Mouse (Mus musculus) embryonic fibroblast, embryonic 13.5 days (primary cell): ENCODE results near the gene Ier2. TPM values are rescaled to one million over a fixed set of nuclear protein-coding genes. Genes with fewer than 3 reads are reported as not detected.
A peak's percentile ranks its signal among the peaks of the same experiment; 100 is the strongest.

Source experiments
- H3K27ac ChIP-seq: 2 replicates; pipeline ENCODE4 v1.5.1; 2012; ENCODE audit warnings: low read length, control low read depth, inconsistent platforms; ENCODE audit not compliant: insufficient read depth
- H3K4me1 ChIP-seq: 2 replicates; pipeline ENCODE4 v1.6.1; 2011; ENCODE audit warnings: low read length; ENCODE audit not compliant: control insufficient read depth, insufficient read depth
- H3K4me3 ChIP-seq: 2 replicates; pipeline ENCODE4 v1.5.1; 2011; ENCODE audit warnings: mild to moderate bottlenecking, control low read depth, low read length; ENCODE audit not compliant: insufficient read depth
- CTCF ChIP-seq: IDR thresholded peaks from 2 replicates; pipeline ENCODE4 v1.5.1; 2011; ENCODE audit warnings: mild to moderate bottlenecking, control low read depth, low read length, moderate library complexity, borderline replicate concordance; ENCODE audit not compliant: insufficient read depth
- POLR2A ChIP-seq: IDR thresholded peaks from 2 replicates; pipeline ENCODE4 v1.6.1; 2011; ENCODE audit warnings: low read depth, mild to moderate bottlenecking, control low read depth, low read length, moderate library complexity
- polyA plus RNA-seq: library from polyadenylated mRNA; stranded (reverse); fragments of >200 nt; gene quantifications from 2 replicates; pipeline ENCODE4 v1.2.4, GENCODE M21; 2011; ENCODE audit warnings: low read depth; ENCODE audit not compliant: missing spikeins, insufficient read length

The Ier2 gene
- polyA plus RNA-seq, 1 experiment, result 38.2 TPM

DNA sequence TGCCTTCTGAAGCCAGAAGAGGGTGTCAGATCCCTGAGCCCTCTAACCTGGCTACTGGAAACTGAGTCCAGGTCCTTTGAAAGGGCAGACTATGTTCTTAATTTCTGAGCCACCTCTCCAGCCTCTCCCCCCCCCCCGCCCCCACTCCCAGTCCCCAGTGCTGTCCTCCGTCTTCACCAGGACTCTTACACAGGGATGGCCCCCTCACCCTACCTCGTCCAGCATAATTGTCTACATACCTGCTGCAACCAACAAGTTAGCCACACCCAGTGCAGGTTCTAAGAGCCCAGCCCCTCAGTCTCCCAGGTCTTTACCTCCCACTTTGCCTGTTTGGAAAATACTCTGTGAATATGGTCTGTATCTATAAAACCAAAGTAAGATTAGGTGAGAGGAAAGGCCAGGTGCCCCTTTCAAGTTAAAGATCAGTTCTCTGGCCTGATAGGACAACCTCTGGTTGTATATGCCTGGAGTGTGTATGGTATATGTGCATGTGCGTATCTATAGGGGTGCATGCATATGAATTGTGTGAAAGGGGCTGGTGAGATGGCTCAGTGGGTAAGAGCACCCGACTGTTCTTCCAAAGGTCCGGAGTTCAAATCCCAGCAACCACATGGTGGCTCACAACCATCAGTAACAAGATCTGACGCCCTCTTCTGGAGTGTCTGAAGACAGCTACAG lies 21.9 kb downstream of the Ier2 start:
- H3K4me1 ChIP-seq, result peaks cover 10% of the 10 kb centered on the region
- no peak overlapping the region for H3K27ac ChIP-seq
- no peak overlapping the region for H3K4me3 ChIP-seq
- TF ChIP-seq CTCF, result no peak

DNA sequence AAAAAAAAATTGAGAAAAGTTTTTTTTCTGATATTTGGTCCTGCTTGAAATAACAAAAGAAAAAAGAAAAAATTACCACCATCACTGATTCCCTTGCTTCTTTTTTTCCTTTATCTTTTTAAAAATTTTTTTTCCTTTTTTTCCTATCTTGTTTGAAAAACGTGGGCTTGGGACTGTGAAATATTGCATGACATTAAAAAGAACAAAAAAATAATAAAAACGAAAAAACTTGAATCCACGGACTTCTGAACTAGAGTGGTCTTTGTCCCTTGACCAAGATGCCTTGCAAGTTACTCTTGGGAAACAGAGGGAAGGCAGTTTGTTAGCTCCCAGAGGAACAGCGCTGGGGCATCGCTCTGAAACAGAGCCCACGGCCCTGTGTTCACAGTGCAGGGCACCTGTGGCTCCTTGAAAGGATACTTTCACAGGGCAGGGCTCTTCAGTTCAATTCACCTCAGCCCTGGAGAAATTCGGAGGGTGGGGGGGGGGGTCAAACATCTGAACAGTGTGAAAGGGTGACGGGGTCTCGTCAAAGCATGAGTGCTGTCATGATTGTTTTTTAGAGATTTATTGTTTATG lies 22.6 kb downstream of the Ier2 start:
- TF ChIP-seq CTCF, result no peak
- no peak for TF ChIP-seq POLR2A
- Histone ChIP-seq H3K4me3 (peak overlapping the region; percentile 55; the same call in 1 of the 2 replicates), H3K27ac (no peak overlapping the region), H3K4me1 (peaks cover 16% of the 10 kb centered on the region)

DNA sequence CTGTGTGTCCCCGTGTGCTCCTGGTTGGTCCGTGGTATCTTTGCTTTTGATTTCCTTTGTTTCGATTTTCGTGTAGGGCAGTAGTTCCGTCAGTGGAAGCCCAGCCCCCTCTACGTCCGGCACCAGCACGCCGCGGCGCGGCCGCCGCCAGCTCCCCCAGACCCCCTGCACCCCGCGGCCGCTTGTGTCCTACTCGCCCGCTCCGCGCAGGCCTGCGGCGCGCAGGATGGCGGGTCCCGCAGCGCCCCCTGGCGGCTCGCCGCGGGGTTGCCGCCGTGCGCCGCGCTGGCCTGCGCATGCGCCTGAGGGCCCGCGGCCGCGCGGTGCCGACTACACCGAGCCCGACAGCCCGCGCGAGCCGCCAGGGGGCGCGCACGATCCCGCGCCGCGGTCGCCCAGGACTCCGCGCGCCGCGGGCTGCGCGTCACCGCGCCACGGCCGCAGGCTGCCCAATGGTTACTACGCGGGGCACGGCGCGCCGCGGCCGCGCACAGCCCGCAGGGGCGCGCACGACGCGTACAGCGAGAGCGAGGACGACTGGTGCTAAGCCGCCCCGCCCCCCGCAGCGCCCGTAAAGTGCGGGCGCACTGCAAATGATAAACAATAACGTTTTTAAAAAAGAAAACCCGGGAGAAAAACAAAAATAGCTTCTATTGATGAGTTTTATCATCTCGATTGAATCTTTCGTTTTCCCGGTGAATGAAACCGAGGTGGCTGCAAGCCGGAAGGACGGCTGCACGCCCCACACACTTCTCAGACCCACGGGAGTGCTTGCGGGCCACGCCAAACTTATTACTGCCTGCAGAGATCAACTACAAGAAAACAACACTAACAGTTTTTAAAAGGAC lies 23.3 kb downstream of the Ier2 start:
- TF ChIP-seq POLR2A (peak; percentile 44), CTCF (peak; percentile 27; the same call in 1 of the 2 replicates)
- H3K27ac ChIP-seq, result 0 out of 2 replicates have a peak overlapping the region, but pooled peaks have one; percentile 34
- peaks cover 20% of the 10 kb centered on the region for H3K4me1 ChIP-seq

DNA sequence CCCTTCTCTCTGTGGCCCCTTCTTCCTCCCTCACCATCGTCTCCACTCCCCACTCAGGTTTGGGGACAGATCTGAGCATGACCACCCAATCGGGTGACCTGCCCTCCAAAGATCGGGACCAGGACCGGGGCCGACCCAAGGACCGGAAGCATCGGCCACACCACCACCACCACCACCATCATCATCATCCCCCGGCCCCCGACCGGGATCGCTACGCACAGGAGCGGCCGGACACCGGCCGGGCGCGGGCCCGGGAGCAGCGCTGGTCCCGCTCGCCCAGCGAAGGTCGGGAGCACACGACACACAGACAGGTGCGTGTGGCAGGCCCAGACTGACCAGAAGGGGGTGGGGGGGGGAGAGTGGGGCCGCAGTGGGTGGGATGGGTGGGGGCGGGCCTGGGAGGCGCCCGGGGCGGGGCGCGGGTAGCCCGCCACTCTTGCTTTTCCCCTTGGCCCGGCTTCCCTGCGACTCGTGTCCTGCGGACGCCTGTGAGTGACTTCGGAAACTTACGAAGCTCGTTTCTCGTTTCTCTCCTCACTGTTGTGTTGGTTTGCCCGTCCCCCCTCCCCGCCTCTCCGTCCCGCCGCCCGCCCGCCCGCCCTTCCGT lies 24.0 kb downstream of the Ier2 start:
- TF ChIP-seq CTCF, result no peak
- peak; percentile 43; the same call in 1 of the 2 replicates for TF ChIP-seq POLR2A
- H3K27ac ChIP-seq, result no peak overlapping the region
- H3K4me3 ChIP-seq, result peak overlapping the region; percentile 56
- peaks cover 20% of the 10 kb centered on the region for H3K4me1 ChIP-seq

More for the DNA sequence above, 23.3 kb downstream of the Ier2 start:
- peak overlapping the region; percentile 56 for H3K4me3 ChIP-seq

DNA sequence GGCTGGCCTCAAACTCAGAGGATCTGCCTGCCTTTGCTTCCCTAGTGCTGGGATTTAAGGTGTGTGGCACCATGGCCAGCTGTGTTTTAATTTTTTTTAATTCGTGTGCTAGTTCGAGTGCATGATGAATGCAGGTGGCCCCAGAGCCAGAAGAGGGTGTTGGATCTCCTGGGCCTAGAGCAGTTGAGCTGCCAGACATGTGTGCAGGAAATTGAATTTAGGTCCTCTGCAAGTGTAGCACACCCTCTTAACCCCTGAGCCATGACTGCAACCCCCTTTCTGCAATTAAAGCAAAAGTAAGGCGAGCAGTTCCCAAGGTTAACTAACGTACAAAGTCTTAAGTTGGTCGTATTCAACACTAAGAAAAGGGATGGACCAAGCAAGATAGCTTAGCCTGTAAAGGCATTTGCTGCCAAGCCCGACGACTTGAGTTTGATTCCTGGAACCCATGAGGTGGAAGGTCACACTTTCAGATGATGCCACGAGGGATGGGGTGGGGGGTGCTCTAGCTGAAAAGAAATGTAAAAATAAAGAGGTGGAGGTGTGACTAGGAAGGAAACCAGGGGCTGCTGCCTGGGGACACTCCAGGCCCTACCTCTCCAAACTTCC lies 24.6 kb downstream of the Ier2 start:
- peaks cover 20% of the 10 kb centered on the region for H3K4me1 ChIP-seq
- H3K4me3 ChIP-seq, result peak overlapping the region; percentile 56

DNA sequence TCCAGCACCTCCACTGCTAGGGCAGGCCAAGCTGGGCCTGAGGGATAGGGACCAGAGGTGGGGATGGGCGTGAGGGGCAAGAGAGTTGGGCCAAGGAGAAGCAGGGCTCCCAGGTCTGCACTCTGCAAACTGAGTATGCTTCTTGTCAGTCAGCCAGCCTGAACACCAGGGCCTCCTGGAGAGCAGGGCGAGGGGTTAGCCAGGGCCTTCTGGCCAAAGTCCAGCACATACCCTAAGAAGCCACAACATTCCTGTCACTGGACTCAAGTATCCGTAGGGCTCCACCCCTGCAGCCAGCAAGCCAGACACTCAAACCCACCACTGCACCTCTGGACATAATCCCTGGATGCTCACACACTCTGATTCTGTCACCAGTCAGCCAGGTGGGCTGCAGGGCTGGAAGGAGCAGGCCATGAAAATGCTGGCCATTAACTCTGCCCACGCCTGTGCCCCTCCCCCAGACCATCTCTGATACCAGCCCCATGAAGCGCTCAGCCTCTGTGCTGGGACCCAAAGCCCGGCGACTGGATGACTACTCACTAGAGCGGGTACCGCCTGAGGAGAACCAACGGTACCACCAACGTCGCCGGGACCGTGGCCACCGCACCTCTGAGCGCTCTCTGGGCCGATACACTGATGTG lies 26.5 kb downstream of the Ier2 start:
- Histone ChIP-seq H3K4me1 (peaks cover 20% of the 10 kb centered on the region), H3K4me3 (no peak overlapping the region), H3K27ac (peak overlapping the region; percentile 63)
- TF ChIP-seq CTCF, result no peak
- peak; percentile 50 for TF ChIP-seq POLR2A

More for the DNA sequence above, 24.6 kb downstream of the Ier2 start:
- no peak overlapping the region for H3K27ac ChIP-seq
- TF ChIP-seq POLR2A (no peak), CTCF (no peak)

DNA sequence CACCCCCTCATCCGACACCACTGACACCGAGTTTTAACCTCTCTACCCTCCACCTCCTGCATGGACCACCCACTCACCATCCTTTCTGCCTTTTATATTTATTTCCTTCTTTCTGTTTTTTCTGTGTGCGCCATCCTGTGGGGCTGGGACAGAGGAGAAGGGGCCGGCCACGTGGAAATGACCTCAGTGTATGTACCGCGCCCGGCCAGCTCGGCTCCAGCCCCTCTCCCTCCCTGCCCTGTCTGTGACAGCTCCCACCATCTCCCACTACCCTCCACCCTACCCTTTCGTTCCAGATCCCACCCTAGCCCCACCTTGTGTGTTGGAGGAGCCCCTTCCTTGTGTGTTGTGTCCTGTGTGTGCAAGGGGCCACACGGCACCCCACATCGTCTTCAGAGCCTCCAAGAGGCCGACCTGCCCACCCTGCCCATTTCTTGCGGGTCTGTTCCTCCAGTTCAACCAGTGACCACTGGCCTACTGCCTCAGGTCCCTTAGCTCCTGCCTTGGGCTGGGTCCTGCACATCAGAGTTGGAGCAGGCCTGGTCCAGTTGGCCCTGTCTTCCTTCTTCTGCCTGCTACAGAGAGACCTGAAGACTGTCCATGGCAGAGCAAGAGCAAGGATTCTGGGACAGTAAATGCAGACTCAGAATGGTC lies 27.1 kb downstream of the Ier2 start:
- TF ChIP-seq POLR2A (no peak), CTCF (no peak)
- H3K4me1 ChIP-seq, result peaks cover 20% of the 10 kb centered on the region
- no peak overlapping the region for H3K4me3 ChIP-seq
- H3K27ac ChIP-seq, result peak overlapping the region; percentile 63

DNA sequence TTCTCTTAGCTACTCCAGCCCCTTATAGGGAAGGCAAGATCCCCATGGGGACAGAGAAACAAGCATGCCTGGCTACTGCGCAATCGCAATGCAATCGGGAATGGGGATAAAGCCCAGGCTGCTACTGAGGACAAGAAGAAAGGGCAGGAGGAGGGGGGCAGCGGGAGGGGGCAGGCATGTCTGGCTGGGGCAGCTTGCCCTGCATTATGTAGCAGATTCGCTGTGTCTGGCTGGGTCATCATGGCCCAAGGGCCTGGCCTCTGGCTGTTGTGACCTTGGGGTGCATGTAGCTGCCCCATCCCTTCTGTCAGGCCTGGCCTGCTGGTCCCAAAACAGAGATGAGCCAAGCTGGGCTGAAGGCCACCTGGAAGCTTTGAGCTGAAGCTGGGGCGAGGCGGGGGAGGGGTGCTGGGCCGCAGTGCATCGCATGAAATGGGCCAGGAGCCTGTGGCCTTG lies 27.8 kb downstream of the Ier2 start:
- Histone ChIP-seq H3K4me1 (peaks cover 20% of the 10 kb centered on the region), H3K27ac (peak overlapping the region; percentile 63), H3K4me3 (no peak overlapping the region)
- TF ChIP-seq CTCF (no peak), POLR2A (no peak)
